Mouse (Mus musculus): ENCODE results near the gene Hivep3.

DNA sequence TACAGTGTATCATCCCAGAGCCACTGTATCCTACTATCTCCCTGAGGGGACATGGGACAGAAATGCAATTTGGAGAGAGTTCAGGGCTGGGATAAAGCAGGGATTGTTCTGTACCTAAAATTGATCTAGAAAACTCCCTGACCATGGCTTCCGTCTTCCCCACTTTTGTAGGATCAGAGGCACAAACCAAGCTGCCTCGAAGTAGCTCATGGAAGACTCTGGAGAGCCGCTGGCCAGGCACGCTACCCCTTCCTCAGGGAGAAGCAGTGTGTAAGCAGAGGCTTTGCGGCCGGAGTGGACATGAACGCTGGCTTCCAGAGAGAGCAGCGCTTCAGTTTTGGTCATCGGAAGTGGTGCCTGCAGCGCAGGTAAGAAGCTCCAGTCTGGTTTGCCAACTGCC is 331.1 kb downstream of the Hivep3 start, which contains the start of gene AL607142.1:
- TF ChIP-seq CTCF (IDR thresholded peaks at IDR 0.05; ENCODE audit: low read depth, low read length) = no peak
- no peak for TF ChIP-seq POLR2A (IDR thresholded peaks at IDR 0.05; ENCODE audit: extremely low read depth, insufficient read depth, low read length)
